Mouse (Mus musculus): ENCODE measurements around the gene Stk4. TPM values are rescaled to one million over a fixed set of nuclear protein-coding genes. Genes with fewer than 3 reads are reported as not detected.

Stk4 gene
- total RNA-seq, 2 experiments from 2014 or later = 115 to 189 TPM

Other genes starting within 250 kb of the Stk4 start
- gene Ccn5, start 249.5 kb upstream of the Stk4 start, total RNA-seq (2015) = 0.25 TPM in 1 of 2 replicates, not detected in the other
- gene Ccn5, start 249.5 kb upstream of the Stk4 start, total RNA-seq (2017) = not detected in 2 replicates
- not detected in 2 replicates for gene Kcnk15, start 216.7 kb upstream of the Stk4 start, total RNA-seq (2015)
- not detected in 2 replicates for gene Kcnk15, start 216.7 kb upstream of the Stk4 start, total RNA-seq (2017)
- 0.02 TPM in 1 of 2 replicates, not detected in the other for gene Rims4, start 151.6 kb upstream of the Stk4 start, total RNA-seq (2015)
- not detected in 2 replicates for gene Rims4, start 151.6 kb upstream of the Stk4 start, total RNA-seq (2017)
- gene Ywhab, start 75.4 kb upstream of the Stk4 start, total RNA-seq (2015) = 140 and 141 TPM in 2 replicates
- 54.8 and 57.9 TPM in 2 replicates for gene Ywhab, start 75.4 kb upstream of the Stk4 start, total RNA-seq (2017)
- 1.0 and 2.2 TPM in 2 replicates for gene Pabpc1l, start 44.9 kb upstream of the Stk4 start, total RNA-seq (2015)
- 0.61 and 0.83 TPM in 2 replicates for gene Pabpc1l, start 44.9 kb upstream of the Stk4 start, total RNA-seq (2017)
- 48.0 and 55.0 TPM in 2 replicates for gene Tomm34, start 847 bp downstream of the Stk4 start, total RNA-seq (2015)
- 44.5 and 44.8 TPM in 2 replicates for gene Tomm34, start 847 bp downstream of the Stk4 start, total RNA-seq (2017)
- gene Kcns1, start 100.8 kb downstream of the Stk4 start, total RNA-seq (2015) = 0.05 TPM in 1 of 2 replicates, not detected in the other
- 0.08 and 0.17 TPM in 2 replicates for gene Kcns1, start 100.8 kb downstream of the Stk4 start, total RNA-seq (2017)
- gene Wfdc5, start 112.4 kb downstream of the Stk4 start, total RNA-seq (2015) = not detected in 2 replicates
- not detected in 2 replicates for gene Wfdc5, start 112.4 kb downstream of the Stk4 start, total RNA-seq (2017)
- gene Wfdc12, start 120.3 kb downstream of the Stk4 start, total RNA-seq (2015) = not detected in 2 replicates
- not detected in 2 replicates for gene Wfdc12, start 120.3 kb downstream of the Stk4 start, total RNA-seq (2017)
- not detected in 2 replicates for gene Wfdc15a, start 129.8 kb downstream of the Stk4 start, total RNA-seq (2015)
- gene Wfdc15a, start 129.8 kb downstream of the Stk4 start, total RNA-seq (2017) = not detected in 2 replicates
- not detected in 2 replicates for gene Wfdc15b, start 151.3 kb downstream of the Stk4 start, total RNA-seq (2015)
- not detected in 2 replicates for gene Wfdc15b, start 151.3 kb downstream of the Stk4 start, total RNA-seq (2017)
- not detected in 2 replicates for gene Svs2, start 168.1 kb downstream of the Stk4 start, total RNA-seq (2015)
- not detected in 2 replicates for gene Svs2, start 168.1 kb downstream of the Stk4 start, total RNA-seq (2017)
- gene Svs3b, start 186.3 kb downstream of the Stk4 start, total RNA-seq (2015) = not detected in 2 replicates
- gene Svs3b, start 186.3 kb downstream of the Stk4 start, total RNA-seq (2017) = not detected in 2 replicates
- not detected in 2 replicates for gene Svs4, start 208.1 kb downstream of the Stk4 start, total RNA-seq (2015)
- gene Svs4, start 208.1 kb downstream of the Stk4 start, total RNA-seq (2017) = not detected in 2 replicates
- gene Svs3a, start 218.9 kb downstream of the Stk4 start, total RNA-seq (2015) = not detected in 2 replicates
- gene Svs3a, start 218.9 kb downstream of the Stk4 start, total RNA-seq (2017) = not detected in 2 replicates
- gene Svs6, start 246.4 kb downstream of the Stk4 start, total RNA-seq (2015) = not detected in 2 replicates
- gene Svs6, start 246.4 kb downstream of the Stk4 start, total RNA-seq (2017) = not detected in 2 replicates